Mouse (Mus musculus) neural tube, embryonic 14.5 days (tissue): Measurements from ENCODE around the gene Rps15. TPM values are rescaled to one million over a fixed set of nuclear protein-coding genes. Genes with fewer than 3 reads are reported as not detected.
"Not testable (repeated sequence)": the region's sequence is repeated elsewhere in the genome, so short reads cannot be mapped to it uniquely, and the experiment has no call there.

Experiments used
- ATAC-seq: fragments of 200-750 bp; cut with Nextera tagmentation; 2 replicates; pipeline ENCODE4 v1.8.0; 2017; ENCODE audit warnings: low read depth, mild to moderate bottlenecking, moderate TSS enrichment, moderate library complexity
- H3K27ac ChIP-seq: fragments of 300-500 bp; sonication (generic); 2 replicates; pipeline ENCODE4 v1.5.1; 2014; ENCODE audit warnings: low read depth, mild to moderate bottlenecking, control low read depth, low read length, moderate library complexity, mixed read lengths
- H3K27me3 ChIP-seq: fragments of 300-500 bp; sonication (generic); 2 replicates; pipeline ENCODE4 v1.6.1; 2014; ENCODE audit warnings: low read length; ENCODE audit not compliant: control insufficient read depth, insufficient read depth
- H3K36me3 ChIP-seq: fragments of 300-500 bp; sonication (generic); 2 replicates; pipeline ENCODE4 v1.6.1; 2014; ENCODE audit warnings: low read length, mixed read lengths; ENCODE audit not compliant: control insufficient read depth, insufficient read depth
- H3K4me1 ChIP-seq: fragments of 300-500 bp; sonication (generic); 2 replicates; pipeline ENCODE4 v1.6.1; 2014; ENCODE audit warnings: low read length; ENCODE audit not compliant: control insufficient read depth, insufficient read depth
- H3K4me2 ChIP-seq: fragments of 300-500 bp; sonication (generic); 2 replicates; pipeline ENCODE4 v1.6.1; 2014; ENCODE audit warnings: mild to moderate bottlenecking, low read depth, low read length, control low read depth
- H3K4me3 ChIP-seq: fragments of 300-500 bp; sonication (generic); 2 replicates; pipeline ENCODE4 v1.5.1; 2014; ENCODE audit warnings: low read depth, low read length, control low read depth, mixed read lengths
- H3K9ac ChIP-seq: fragments of 300-500 bp; sonication (generic); replicated peaks from 2 replicates; pipeline ENCODE4 v1.6.1; 2014; ENCODE audit warnings: low read depth, mild to moderate bottlenecking, control low read depth, low read length, mixed read lengths
- H3K9me3 ChIP-seq: fragments of 300-500 bp; sonication (generic); 2 replicates; pipeline ENCODE4 v1.6.1; 2016; ENCODE audit warnings: low read length; ENCODE audit not compliant: control insufficient read depth
- WGBS: fragments of 180-500 bp; shearing (Covaris S2); extraction: QIAGEN DNeasy Blood & Tissue Kit; methylation state at CpG from one replicate; pipeline ENCODE4 v1.1.7; 2014; 5-methylcytosine and 5-hydroxymethylcytosine counted together
- polyA plus RNA-seq: library from polyadenylated mRNA; unstranded; fragments of >200 nt; fragmentation: Nextera tagmentation; extraction: Ambion mirVana; gene quantifications from 2 replicates; pipeline ENCODE4 v1.2.1, GENCODE M21; 2014

Gene Rps15
- polyA plus RNA-seq, result 537 and 599 TPM in 2 replicates

DNA sequence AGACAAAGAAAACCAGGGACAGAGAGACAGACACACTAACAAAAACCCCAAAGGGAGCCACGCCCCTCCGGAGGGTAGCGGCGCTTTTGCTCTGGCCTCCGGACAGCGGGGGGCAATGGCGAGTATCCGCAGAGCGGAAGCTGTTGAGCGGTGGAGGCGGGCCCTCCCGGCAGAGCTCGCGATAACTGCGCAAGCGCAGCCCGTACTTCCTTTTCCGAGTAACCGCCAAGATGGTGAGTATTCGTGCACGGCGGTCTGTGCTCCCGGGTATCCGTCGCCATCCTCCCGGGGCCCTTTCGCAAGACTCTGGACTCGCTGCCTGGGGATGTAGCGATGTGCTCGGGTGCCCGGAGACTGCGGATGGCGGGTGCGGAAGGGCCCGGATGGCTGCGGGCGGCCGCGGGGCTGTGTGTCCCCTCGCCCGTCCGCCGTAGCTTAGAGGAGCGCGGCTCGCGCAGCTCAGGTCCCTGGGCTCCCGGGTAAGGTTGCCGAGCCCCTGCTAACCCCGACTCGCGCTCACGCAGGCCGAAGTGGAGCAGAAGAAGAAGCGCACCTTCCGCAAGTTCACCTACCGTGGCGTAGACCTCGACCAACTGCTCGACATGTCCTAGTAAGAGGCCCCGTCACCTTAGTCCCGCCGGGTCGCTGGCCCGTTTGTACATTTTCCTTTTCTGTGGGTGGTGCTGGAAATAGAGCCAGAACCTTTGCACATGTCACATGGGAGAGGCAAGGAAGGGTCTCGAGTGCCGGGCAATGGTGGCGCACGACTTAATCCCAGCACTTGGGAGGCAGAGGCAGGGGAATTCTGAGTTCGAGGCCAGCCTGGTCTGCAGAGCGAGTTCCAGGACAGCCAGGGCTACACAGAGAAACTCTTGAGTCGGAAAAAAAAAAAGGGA lies at the start of gene Rps15:
Rps15 (plus strand) TSS at position 203 of the 896 bp plus-strand sequence.
- Histone ChIP-seq H3K27ac (peak within 1 kb of the TSS; percentile 95), H3K36me3 (peaks cover 17% of the 10 kb centered on the region), H3K27me3 (no peaks in the 10 kb centered on the region; the same call in 1 of the 2 replicates), H3K4me3 (peak within 1 kb of the TSS; percentile 80), H3K9ac (peak within 1 kb of the TSS; percentile 98), H3K4me1 (peaks cover 26% of the 10 kb centered on the region), H3K4me2 (peak within 1 kb of the TSS; percentile 96), H3K9me3 (no peaks in the 10 kb centered on the region)
- under 1% methylated on average over 71 of the region's 72 CpGs for WGBS
- ATAC-seq, result peak; percentile 74

DNA sequence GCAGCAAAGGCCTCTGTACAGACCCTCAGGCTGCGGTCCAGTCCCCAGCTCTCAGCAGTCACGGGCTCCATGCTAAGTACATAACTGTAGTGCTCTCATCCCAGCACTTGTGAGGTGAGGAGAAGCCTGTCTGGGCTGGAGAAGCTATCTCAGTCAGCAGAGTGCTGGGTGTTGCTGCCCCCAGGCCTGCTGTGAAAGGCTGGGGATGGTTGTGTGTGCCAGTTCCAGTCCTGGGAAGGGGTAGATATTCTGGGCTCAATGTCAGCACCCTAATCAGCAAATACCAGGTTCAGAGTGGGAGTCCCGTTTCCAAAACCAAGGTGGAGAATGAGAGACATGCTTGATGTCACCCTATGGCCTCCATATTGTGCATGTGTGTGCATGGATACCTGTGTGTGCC lies 49.6 kb upstream of the Rps15 start:
- H3K9me3 ChIP-seq, result no peaks in the 10 kb centered on the region
- no peaks in the 10 kb centered on the region for H3K27me3 ChIP-seq
- no peak overlapping the region for H3K9ac ChIP-seq
- no peak overlapping the region for H3K4me2 ChIP-seq
- peaks cover 49% of the 10 kb centered on the region for H3K36me3 ChIP-seq
- ATAC-seq, result no peak
- H3K4me1 ChIP-seq, result no peaks in the 10 kb centered on the region
- H3K27ac ChIP-seq, result no peak overlapping the region
- 87% methylated on average over 3 of the region's 3 CpGs for WGBS
- no peak overlapping the region for H3K4me3 ChIP-seq

DNA sequence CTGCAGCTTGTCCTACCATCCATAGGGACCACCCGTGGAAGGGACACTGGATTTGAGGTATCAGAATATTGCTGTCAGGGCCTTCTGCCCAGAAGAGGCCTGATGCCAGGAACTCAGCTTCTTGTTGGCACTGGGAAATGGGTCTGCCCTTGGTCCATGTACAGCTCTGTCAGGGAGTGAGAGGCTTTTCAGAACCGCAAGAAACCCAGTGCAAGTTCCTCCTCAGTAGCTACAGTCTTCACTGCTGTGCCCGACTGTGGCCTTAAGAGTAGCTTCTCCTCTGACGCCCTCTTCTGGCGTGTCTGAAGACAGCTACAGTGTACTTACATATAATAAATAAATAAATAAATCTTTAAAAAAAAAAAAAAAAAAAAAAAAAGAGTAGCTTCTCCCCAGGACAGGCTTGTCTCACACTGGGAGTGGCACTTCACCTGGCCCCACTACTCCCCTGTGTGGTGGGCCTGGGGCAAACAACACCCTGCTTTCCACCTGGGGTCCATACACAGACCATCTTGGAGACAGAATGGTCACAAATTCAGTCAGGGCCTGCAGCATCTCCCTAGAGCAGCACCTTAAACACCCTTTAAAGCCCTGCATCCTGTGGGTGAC lies 47.4 kb upstream of the Rps15 start:
- peaks cover 3% of the 10 kb centered on the region for H3K4me1 ChIP-seq
- 48% methylated on average over 5 of the region's 5 CpGs for whole genome bisulfite sequencing
- H3K4me3 ChIP-seq, result no peak overlapping the region
- H3K9me3 ChIP-seq, result no peaks in the 10 kb centered on the region
- peaks cover 40% of the 10 kb centered on the region for H3K36me3 ChIP-seq
- no peak overlapping the region for H3K4me2 ChIP-seq
- H3K27me3 ChIP-seq, result no peaks in the 10 kb centered on the region
- no peak overlapping the region for H3K9ac ChIP-seq
- no peak overlapping the region for H3K27ac ChIP-seq
- no peak for ATAC-seq

DNA sequence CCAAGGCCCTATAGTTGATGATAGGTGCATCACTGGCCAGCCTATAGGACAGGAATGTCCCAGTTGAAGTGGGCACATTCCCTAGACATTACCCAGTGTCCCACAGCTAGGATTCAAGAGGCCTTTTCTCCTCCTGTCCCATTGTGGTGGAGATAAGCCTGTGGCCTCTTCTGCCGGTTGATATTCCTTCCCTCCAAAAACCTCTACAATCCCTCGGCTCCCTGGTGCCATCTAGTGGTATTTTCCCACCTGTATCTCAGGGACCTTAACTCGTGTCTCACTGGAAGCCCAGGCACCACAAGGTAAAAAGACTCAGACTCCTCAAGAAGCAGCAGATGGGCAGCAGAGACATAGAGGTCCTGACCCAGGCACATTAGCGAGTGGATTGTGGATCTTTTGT lies 46.7 kb upstream of the Rps15 start:
- Histone ChIP-seq H3K27me3 (no peaks in the 10 kb centered on the region), H3K9me3 (no peaks in the 10 kb centered on the region), H3K4me2 (no peak overlapping the region), H3K27ac (no peak overlapping the region), H3K9ac (no peak overlapping the region), H3K4me3 (no peak overlapping the region), H3K36me3 (peaks cover 36% of the 10 kb centered on the region), H3K4me1 (peaks cover 10% of the 10 kb centered on the region)
- ATAC-seq, result no peak
- WGBS, result 5% methylated on average over 4 of the region's 4 CpGs

DNA sequence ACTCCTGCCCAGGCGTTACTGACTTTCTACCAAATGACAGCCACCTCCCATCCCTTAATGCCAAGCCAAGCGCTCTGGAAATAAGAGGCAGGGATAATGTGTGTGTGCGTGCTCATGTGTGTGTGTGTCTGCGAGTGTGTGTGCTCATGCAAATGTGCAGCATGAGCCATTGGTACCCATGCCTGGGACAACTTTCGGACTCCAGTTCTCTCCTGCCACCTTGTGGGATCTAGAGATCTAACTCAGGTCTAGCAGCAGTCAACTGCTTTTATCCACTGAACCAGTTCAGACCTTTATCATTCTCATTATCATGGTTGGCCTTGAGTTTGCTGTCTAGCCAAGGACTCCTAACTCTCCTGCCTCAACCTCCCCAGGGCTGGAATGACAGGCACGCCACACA lies 44.4 kb upstream of the Rps15 start:
- H3K9me3 ChIP-seq, result no peaks in the 10 kb centered on the region
- H3K27me3 ChIP-seq, result no peaks in the 10 kb centered on the region
- WGBS, result 50% methylated on average over 6 of the region's 6 CpGs
- H3K4me1 ChIP-seq, result peaks cover 11% of the 10 kb centered on the region
- no peak overlapping the region for H3K4me2 ChIP-seq
- H3K27ac ChIP-seq, result no peak overlapping the region
- no peak for ATAC-seq
- no peak overlapping the region for H3K9ac ChIP-seq
- no peak overlapping the region for H3K4me3 ChIP-seq
- peaks cover 17% of the 10 kb centered on the region; the same call in 1 of the 2 replicates for H3K36me3 ChIP-seq

DNA sequence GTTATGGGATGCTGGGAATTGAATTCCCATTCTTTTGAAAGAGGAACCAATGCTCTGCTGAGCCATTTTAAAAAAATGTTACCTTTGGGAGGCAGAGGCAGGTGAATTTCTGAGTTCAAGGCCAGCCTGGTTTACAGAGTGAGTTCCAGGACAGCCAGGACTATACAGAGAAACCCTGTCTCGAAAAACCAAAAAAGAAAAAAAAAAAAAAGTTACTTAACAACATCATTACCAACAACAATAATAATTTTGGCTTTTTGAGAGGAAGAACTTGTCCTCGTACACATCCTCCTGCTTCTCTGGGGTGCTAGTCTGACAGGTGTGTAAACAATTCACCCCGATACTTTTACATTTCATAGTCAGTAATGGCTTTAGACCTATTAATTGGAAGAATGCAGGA lies 43.8 kb upstream of the Rps15 start:
- ATAC-seq, result peak; percentile 4; the same call in 1 of the 2 replicates
- 47% methylated on average over 3 of the region's 3 CpGs for WGBS
- not testable (repeated sequence) for H3K27ac ChIP-seq

DNA sequence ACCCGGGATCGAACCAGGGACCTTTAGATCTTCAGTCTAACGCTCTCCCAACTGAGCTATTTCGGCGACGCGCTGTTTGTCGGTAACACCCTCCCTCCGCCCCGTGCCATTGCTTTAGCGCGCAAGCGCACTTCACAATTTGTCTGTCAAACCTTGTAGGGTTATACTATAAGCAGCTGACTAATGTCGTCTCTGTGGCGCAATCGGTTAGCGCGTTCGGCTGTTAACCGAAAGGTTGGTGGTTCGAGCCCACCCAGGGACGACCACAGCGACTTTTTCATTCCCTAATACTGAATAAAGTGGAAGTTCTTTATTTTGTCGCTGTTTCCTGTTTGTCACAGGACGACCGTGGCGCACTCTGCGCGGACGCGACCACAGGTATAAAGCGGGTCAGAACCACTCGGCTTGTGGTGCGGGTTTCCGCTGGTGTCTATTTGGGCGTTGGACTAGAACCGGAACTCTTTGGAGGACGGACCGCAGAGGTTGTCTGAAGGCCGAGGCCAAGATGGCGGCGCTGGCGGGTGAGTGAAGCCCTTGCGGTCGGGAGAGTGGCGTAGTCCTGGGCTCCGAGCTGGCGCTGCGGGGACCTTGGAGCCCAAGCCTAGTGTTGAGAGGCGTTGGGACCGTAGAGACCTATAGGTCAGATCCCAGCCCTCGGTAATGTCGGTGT lies 43.1 kb upstream of the Rps15 start, which contains the start of gene Ndufs7:
Ndufs7 (plus strand) TSS at position 151 of the 670 bp plus-strand sequence.
- under 1% methylated on average over 53 of the region's 53 CpGs for WGBS
- no peaks in the 10 kb centered on the region for H3K27me3 ChIP-seq

More for the DNA sequence above, 43.8 kb upstream of the Rps15 start:
- Histone ChIP-seq H3K36me3 (peaks cover 11% of the 10 kb centered on the region; the same call in 1 of the 2 replicates), H3K4me1 (peaks cover 11% of the 10 kb centered on the region), H3K4me2 (peak overlapping the region; percentile 97), H3K4me3 (peak overlapping the region; percentile 70)
- not testable (repeated sequence) for H3K27me3 ChIP-seq, H3K9ac ChIP-seq, H3K9me3 ChIP-seq

DNA sequence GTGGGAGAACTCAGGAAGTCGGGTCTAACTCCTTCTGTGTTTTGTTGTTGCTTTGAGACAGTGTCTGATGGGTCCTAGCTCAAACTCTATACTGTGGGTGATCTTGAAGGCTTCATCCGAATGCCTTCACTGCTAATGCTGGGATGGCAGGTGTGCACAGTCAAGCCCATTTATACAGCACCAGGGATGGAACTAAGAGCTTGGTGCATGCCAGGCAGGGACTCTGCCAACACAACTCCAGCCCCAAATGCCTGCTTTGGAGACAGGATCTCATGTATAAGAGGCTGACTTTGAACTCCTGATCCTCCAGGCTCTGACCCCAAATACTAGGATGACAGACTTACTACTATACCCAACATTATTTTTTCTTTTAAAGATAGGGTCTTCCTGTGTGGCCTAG lies 42.2 kb upstream of the Rps15 start:
- Histone ChIP-seq H3K27me3 (no peaks in the 10 kb centered on the region), H3K4me2 (peak overlapping the region; percentile 97), H3K4me3 (peak overlapping the region; percentile 70), H3K9me3 (no peaks in the 10 kb centered on the region), H3K4me1 (peaks cover 11% of the 10 kb centered on the region), H3K36me3 (peaks cover 13% of the 10 kb centered on the region; the same call in 1 of the 2 replicates), H3K9ac (peak overlapping the region; percentile 83), H3K27ac (peak overlapping the region; percentile 89; the same call in 1 of the 2 replicates)
- WGBS, result 63% methylated on average over 2 of the region's 2 CpGs
- no peak for ATAC-seq

More for the DNA sequence above, 43.1 kb upstream of the Rps15 start, which contains the start of gene Ndufs7:
- peak within 1 kb of the TSS; percentile 89 for H3K27ac ChIP-seq
- peak within 1 kb of the TSS; percentile 70 for H3K4me3 ChIP-seq
- H3K36me3 ChIP-seq, result peaks cover 10% of the 10 kb centered on the region; the same call in 1 of the 2 replicates
- ATAC-seq, result peak; percentile 91
- H3K4me1 ChIP-seq, result peaks cover 11% of the 10 kb centered on the region
- H3K9ac ChIP-seq, result peak within 1 kb of the TSS; percentile 83
- peak within 1 kb of the TSS; percentile 97 for H3K4me2 ChIP-seq
- no peaks in the 10 kb centered on the region for H3K9me3 ChIP-seq
